Mouse (Mus musculus) heart, embryonic 11.5 days (tissue): ENCODE data around the gene Bcl2l13. TPM values are rescaled to one million over a fixed set of nuclear protein-coding genes. Genes with fewer than 3 reads are reported as not detected.
"Not testable (repeated sequence)": the region's sequence is repeated elsewhere in the genome, so short reads cannot be mapped to it uniquely, and the experiment has no call there.

ENCODE experiments used
- ATAC-seq: fragments of 200-750 bp; cut with Nextera tagmentation; replicated peaks from 2 replicates; pipeline ENCODE4 v1.8.0; 2017; ENCODE audit warnings: moderate library complexity; ENCODE audit not compliant: insufficient number of reproducible peaks, low FRiP score, low TSS enrichment
- H3K27ac ChIP-seq: fragments of 300-500 bp; sonication (generic); 2 replicates; pipeline ENCODE4 v1.5.1; 2014; ENCODE audit warnings: mild to moderate bottlenecking, low read depth, low read length
- H3K27me3 ChIP-seq: fragments of 300-500 bp; sonication (generic); 2 replicates; pipeline ENCODE4 v1.6.1; 2014; ENCODE audit warnings: mild to moderate bottlenecking, low read length, mixed read lengths; ENCODE audit not compliant: control insufficient read depth, insufficient read depth
- H3K36me3 ChIP-seq: fragments of 300-500 bp; sonication (generic); 2 replicates; pipeline ENCODE4 v1.6.1; 2014; ENCODE audit warnings: mild to moderate bottlenecking, low read length, moderate library complexity, mixed read lengths; ENCODE audit not compliant: control insufficient read depth, insufficient read depth
- H3K4me1 ChIP-seq: fragments of 300-500 bp; sonication (generic); 2 replicates; pipeline ENCODE4 v1.6.1; 2014; ENCODE audit warnings: low read length; ENCODE audit not compliant: control insufficient read depth, insufficient read depth
- H3K4me2 ChIP-seq: fragments of 300-500 bp; sonication (generic); 2 replicates; pipeline ENCODE4 v1.6.1; 2014; ENCODE audit warnings: mild to moderate bottlenecking, moderate library complexity
- H3K4me3 ChIP-seq: fragments of 300-500 bp; sonication (generic); 2 replicates; pipeline ENCODE4 v1.5.1; 2014; ENCODE audit warnings: low read depth, low read length
- H3K9ac ChIP-seq: fragments of 300-500 bp; sonication (generic); 2 replicates; pipeline ENCODE4 v1.6.1; 2014; ENCODE audit warnings: mild to moderate bottlenecking, low read depth, low read length, moderate library complexity
- H3K9me3 ChIP-seq: fragments of 300-500 bp; sonication (generic); replicated peaks from 2 replicates; pipeline ENCODE4 v1.6.1; 2016; ENCODE audit warnings: low read length; ENCODE audit not compliant: control insufficient read depth
- WGBS: fragments of 180-500 bp; shearing (Covaris S2); extraction: QIAGEN DNeasy Blood & Tissue Kit; methylation state at CpG from one replicate; pipeline ENCODE4 v1.1.7; 2014; ENCODE audit not compliant: insufficient replicate concordance; 5-methylcytosine and 5-hydroxymethylcytosine counted together
- polyA plus RNA-seq: library from polyadenylated mRNA; unstranded; fragments of >200 nt; fragmentation: Nextera tagmentation; extraction: Ambion mirVana; gene quantifications from 2 replicates; pipeline ENCODE4 v1.2.1, GENCODE M21; 2014

Gene Bcl2l13
- polyA plus RNA-seq, 1 experiment from 2014 or later: 26.5 TPM

DNA sequence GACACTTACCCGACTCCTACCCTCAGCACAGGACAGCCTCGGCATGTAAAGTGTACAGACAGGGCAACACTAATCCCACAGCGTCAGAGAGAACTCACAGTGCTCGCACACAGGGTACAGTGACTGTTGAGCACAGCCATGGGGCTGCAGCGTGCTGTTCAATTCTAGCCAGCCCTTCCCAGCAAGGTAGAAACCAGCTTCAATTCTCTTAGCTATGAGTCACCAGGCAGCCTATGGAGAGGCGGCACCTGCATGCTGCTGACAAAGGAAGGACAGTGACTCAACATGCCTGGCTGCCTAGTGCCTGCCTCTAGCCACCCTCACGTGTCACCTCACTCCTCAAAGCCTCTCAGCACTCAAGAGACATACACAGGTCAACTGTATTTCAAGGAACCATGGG, 38.0 kb upstream of the Bcl2l13 start:
- Histone ChIP-seq H3K27me3 (no peaks in the 10 kb centered on the region), H3K36me3 (peaks cover 33% of the 10 kb centered on the region), H3K9me3 (no peaks in the 10 kb centered on the region), H3K9ac (no peak overlapping the region), H3K27ac (no peak overlapping the region), H3K4me2 (no peak overlapping the region), H3K4me3 (no peak overlapping the region), H3K4me1 (no peaks in the 10 kb centered on the region)
- WGBS: 79% methylated on average over 7 of the region's 7 CpGs
- ATAC-seq: no peak

DNA sequence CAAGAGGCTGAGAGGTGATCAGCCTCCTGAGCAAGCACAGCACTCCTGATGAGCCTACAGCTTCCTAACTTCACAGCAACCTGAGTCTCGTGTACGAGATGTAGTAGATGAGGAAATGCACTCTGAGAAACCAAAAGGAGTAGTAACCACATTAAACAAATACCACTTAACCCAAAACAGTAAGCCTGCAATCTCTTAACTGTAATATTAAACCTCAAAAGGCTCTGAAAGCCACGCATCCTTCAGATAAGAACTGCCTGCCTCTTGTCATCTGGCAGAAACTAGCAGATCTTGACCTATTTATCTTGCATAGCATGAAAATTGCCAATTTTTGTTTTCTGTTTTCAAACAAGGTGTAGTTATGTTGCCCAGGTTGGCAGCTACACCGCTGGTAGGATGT, 37.1 kb upstream of the Bcl2l13 start:
- Histone ChIP-seq H3K9ac (no peak overlapping the region), H3K27ac (no peak overlapping the region), H3K27me3 (no peaks in the 10 kb centered on the region), H3K9me3 (no peaks in the 10 kb centered on the region), H3K4me2 (no peak overlapping the region), H3K4me3 (no peak overlapping the region), H3K36me3 (peaks cover 36% of the 10 kb centered on the region), H3K4me1 (no peaks in the 10 kb centered on the region)
- no peak for ATAC-seq
- 88% methylated on average over 4 of the region's 4 CpGs for WGBS

DNA sequence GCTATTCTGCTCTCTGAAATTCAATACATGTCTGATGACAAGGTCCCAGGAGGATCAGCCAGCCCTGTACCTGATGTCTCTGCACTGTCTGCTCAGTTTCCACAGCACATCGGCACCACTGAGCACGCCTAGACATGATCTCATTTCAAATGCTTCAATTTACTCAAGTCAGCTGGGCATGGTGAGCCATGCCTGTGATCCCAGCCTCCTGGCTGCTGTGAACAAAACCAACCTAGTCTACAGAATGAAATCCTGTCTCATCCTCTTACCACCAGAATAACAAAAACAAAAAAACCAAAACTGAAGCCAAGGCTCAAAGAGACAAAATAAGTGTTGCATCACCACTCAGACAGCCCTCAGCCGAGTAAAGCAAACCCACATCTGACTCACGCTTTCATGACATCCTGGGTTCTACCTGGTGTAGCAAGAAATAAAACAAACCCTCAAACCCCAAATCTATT, 36.4 kb upstream of the Bcl2l13 start:
- no peak overlapping the region for H3K4me3 ChIP-seq
- no peak overlapping the region for H3K4me2 ChIP-seq
- H3K9me3 ChIP-seq: no peaks in the 10 kb centered on the region
- no peak overlapping the region for H3K27ac ChIP-seq
- WGBS: 81% methylated on average over 4 of the region's 4 CpGs
- ATAC-seq: no peak
- H3K4me1 ChIP-seq: no peaks in the 10 kb centered on the region
- no peak overlapping the region for H3K9ac ChIP-seq
- peaks cover 36% of the 10 kb centered on the region for H3K36me3 ChIP-seq
- no peaks in the 10 kb centered on the region for H3K27me3 ChIP-seq

DNA sequence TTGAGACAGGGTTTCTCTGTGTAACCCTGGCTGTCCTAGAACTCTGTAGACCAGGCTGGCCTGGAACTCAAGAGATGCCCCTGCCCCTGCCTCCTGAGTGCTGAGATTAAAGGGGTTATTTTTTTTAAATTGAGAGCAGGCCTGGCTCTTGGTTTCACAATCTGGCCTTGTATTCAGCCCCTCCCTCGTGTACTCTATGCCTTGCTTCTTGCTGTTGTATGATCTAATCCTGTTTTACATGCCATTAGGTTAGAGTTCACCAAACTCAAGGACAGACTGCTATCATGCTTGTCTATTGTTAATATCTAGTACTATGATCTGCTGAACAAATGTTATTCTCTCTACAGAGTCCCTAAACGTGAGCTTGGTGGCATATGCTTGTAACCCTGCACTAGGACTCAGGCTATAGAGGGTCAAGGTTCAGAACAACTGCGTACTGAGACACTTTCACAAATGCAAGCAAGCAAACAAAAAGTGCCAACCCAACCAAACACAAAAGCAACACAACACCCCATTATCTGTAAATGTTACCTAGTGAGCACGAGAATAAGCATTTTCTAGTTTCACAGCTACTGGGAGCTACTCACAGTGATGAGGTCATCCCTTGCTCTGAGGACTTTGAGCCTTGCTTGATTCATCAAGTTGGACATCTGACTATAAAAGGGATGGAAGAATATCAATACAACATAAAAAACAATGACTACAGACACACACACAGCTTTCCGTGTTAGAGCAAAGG, 28.8 kb upstream of the Bcl2l13 start:
- Histone ChIP-seq H3K27ac (no peak overlapping the region), H3K4me3 (no peak overlapping the region), H3K27me3 (no peaks in the 10 kb centered on the region), H3K9me3 (no peaks in the 10 kb centered on the region), H3K36me3 (peaks cover 54% of the 10 kb centered on the region), H3K4me2 (no peak overlapping the region), H3K9ac (no peak overlapping the region), H3K4me1 (no peaks in the 10 kb centered on the region)
- 86% methylated on average over 5 of the region's 5 CpGs for WGBS
- no peak for ATAC-seq

DNA sequence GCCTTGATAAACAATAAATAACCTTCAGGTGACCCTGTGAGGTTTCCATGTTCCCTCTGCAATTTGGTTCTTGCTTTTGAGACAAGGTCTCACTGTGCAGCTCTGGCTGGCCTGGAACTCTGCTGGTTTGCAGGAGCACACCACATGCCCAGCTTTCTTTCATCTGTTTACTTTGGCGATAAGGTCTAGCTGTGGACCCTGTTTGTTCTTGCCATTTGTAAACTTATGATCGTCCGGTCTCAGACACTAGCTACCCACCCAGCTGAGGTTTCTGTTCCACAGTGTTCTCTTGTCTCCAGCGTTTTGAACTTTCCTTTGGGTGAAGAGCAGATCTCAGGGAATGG, 28.3 kb upstream of the Bcl2l13 start:
- H3K4me3 ChIP-seq: no peak overlapping the region
- no peak overlapping the region for H3K27ac ChIP-seq
- WGBS: 88% methylated on average over 4 of the region's 4 CpGs
- ATAC-seq: no peak
- no peaks in the 10 kb centered on the region for H3K27me3 ChIP-seq
- H3K4me1 ChIP-seq: no peaks in the 10 kb centered on the region
- no peaks in the 10 kb centered on the region for H3K9me3 ChIP-seq
- no peak overlapping the region for H3K4me2 ChIP-seq
- peaks cover 54% of the 10 kb centered on the region for H3K36me3 ChIP-seq
- no peak overlapping the region for H3K9ac ChIP-seq

DNA sequence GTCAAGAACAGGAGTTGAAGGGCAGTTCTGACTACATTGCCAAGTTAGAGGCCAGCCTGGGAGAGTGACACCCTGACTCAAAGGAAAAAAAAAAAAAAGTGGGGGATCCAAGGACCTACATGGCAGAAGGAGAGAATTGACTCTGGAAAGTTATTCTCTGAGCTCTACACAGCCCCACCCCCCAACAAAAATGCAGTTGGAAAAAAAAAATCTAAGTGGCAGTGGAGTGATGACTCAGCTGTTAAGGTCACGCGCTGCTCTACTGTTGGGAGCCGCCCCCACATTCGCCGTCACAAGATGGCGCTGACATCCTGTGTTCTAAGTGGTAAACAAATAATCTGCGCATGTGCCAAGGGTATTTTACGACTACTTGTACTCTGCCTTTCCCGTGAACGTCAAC, 24.0 kb upstream of the Bcl2l13 start:
- H3K4me3 ChIP-seq, H3K4me2 ChIP-seq, H3K27me3 ChIP-seq, H3K27ac ChIP-seq, H3K9me3 ChIP-seq, H3K4me1 ChIP-seq, ATAC-seq, H3K9ac ChIP-seq: not testable (repeated sequence)
- H3K36me3 ChIP-seq: peaks cover 21% of the 10 kb centered on the region
- WGBS: 97% methylated on average over 6 of the region's 10 CpGs

DNA sequence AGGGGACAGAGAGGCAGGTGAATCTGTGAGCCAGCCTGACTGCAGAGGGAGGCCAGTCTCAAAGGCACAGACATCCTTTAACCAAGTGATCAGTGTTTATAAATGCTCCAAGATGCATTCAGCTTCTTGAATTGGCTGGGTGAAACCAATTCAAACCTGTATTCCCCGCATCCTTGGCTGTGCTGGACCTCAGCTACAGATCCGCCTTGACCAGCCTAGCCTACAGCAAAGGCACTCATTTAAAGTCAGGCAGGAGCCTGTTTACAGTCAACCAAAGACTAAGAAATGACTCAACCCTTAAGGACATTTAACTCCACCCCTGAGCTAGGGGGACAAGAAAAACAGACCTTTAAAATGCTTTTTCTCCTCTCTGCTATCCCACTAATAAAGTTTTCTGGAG, 16.7 kb upstream of the Bcl2l13 start:
- Histone ChIP-seq H3K27me3 (no peaks in the 10 kb centered on the region), H3K4me2 (no peak overlapping the region)
- 94% methylated on average over 2 of the region's 2 CpGs for WGBS

DNA sequence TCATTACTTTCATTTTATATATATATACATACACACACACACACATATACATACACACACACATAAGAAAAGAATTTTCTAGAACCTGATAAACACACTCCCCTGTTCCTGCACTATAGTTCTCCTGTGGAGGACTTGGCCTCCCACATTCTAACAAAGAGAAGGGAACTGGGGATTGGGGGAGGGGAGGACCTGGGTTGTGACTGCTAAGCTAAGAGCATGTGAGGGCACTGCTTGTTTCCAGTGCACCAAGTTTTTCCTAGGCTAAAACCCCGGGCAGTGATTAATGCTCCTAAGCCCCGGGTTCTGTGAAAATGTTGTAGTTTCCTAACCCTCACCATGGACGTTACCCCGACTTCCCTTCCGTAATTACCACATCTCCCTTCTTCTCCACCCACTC, 15.9 kb upstream of the Bcl2l13 start:
- 88% methylated on average over 5 of the region's 5 CpGs for WGBS
- Histone ChIP-seq H3K9me3 (0 out of 2 replicates have a peak, but pooled peaks cover 2% of the 10 kb centered on the region), H3K4me2 (no peak overlapping the region), H3K36me3 (peaks cover 17% of the 10 kb centered on the region), H3K4me3 (no peak overlapping the region), H3K9ac (no peak overlapping the region), H3K27ac (no peak overlapping the region), H3K27me3 (no peaks in the 10 kb centered on the region), H3K4me1 (peaks cover 4% of the 10 kb centered on the region; the same call in 1 of the 2 replicates)
- ATAC-seq: no peak

More for the DNA sequence above, 16.7 kb upstream of the Bcl2l13 start:
- ATAC-seq: no peak
- Histone ChIP-seq H3K9me3 (0 out of 2 replicates have a peak, but pooled peaks cover 2% of the 10 kb centered on the region), H3K4me3 (no peak overlapping the region), H3K9ac (no peak overlapping the region), H3K4me1 (peaks cover 4% of the 10 kb centered on the region; the same call in 1 of the 2 replicates), H3K27ac (no peak overlapping the region), H3K36me3 (peaks cover 17% of the 10 kb centered on the region)

DNA sequence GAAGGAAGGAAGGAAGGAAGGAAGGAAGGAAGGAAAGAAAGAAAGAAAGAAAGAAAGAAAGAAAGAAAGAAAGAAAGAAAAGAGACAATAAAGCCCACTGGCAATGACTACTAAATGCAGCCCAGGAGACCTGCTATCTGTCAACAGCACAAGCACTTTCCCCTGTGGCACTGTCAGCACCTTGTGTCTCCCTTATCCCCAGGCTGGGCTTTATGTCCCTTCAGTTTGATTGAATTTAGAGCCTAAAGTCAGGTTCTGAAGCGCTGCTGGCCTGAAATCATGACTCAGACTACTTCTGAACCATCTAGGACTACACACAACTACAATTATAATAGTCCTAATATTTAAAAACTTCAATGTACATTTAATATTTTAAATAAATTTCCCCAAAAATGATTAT, 15.1 kb upstream of the Bcl2l13 start:
- no peak for ATAC-seq
- 0 out of 2 replicates have a peak, but pooled peaks cover 2% of the 10 kb centered on the region for H3K9me3 ChIP-seq
- H3K27ac ChIP-seq: no peak overlapping the region
- peak overlapping the region; percentile 66 for H3K4me2 ChIP-seq
- peak overlapping the region; percentile 71 for H3K4me3 ChIP-seq
- WGBS: 53% methylated on average over 1 of the region's 1 CpGs
- H3K36me3 ChIP-seq: peaks cover 17% of the 10 kb centered on the region
- H3K4me1 ChIP-seq: peaks cover 4% of the 10 kb centered on the region; the same call in 1 of the 2 replicates
- no peaks in the 10 kb centered on the region for H3K27me3 ChIP-seq
- no peak overlapping the region for H3K9ac ChIP-seq
